Mouse (Mus musculus) c-Kit-negative CD71-positive TER-119-positive erythroid progenitor cells, embryonic 14.5 days (primary cell): ENCODE data around the gene Sec14l4.
"Not testable (repeated sequence)": the region's sequence is repeated elsewhere in the genome, so short reads cannot be mapped to it uniquely, and the experiment has no call there.

Experiments used
- DNase-seq: peaks from one replicate; pipeline ENCODE4 v3.0.0-alpha.2; 2013; ENCODE audit warnings: low read depth, low spot score

Sec14l4 gene

DNA sequence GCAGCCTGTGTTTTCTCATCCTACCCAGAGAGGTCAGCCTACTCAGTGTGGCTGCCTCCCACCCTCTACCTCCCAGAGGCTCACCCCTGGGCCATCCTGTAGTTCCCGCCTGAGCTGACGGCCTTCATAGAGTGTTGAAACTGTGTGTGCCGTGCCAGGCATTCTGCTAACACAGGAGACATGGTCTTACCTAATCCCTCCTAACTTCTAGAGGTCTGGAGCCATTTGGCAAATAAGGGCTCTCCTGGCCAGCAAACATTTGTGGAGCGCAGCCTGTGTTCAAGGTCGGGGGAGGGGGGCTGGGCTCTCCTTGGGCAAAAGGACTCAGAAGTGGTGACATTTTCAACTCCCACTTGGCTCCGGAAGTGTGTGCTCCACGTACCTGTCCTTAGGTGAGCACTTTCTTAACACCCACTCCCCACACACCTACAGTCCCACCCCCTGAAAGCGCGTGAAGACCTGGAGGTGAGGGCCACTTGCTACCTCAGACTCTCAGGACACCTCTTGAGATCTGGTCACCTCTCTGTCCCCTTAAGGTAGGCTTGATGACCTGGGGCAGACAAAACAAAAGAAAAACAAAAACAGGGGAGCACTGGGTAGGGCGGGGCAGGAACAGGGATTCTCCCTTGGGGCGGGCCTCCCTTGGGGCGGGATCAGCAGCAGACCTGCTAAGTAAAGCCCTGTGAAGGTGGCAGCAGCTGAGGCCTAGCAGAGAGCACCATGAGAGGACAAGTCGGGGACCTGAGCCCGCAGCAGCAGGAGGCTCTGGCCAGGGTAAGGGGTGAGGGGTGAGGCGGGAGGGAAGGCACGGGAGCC, at the start of gene Sec14l4:
Gene Sec14l4, plus strand, starts transcription at position 337 of the 816 bp plus-strand sequence.
- no peak for DNase-seq

- no peak for DNase-seq
Measured at GRCm38 (mm10) chr11:3981536-3981935, 49.7 kb upstream of the Sec14l4 start.

- no peak for DNase-seq
Measured at GRCm38 (mm10) chr11:3982275-3983209, 48.7 kb upstream of the Sec14l4 start.

DNA sequence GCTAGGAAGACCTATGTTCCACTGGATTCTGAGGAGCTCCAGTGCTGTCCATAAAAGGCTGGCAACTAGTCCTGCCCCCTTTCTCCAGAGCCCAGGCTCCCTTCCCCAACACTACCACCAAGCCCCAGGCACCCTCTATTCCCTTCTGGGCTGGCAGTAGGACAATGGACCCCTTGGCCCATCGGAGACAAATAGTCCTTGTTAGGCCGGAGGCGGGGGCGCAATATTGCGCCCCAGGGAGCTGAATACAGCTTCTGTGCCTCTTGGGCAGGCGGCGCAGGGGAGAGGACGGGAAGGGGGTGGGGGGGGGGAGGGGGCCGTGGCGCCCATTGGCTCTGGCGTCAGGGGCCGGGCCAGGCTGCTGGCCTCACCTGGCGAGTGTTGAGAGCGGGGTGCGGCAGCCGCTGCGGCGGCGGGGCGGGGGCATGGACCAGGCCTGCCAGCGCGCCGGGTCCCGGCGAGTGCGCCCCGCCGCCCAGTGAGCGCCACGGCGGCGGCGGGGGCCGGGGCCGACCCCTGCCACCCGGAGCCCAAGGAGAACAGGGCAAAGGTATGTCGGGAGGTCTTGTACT, 47.9 kb upstream of the Sec14l4 start, which contains the start of gene Gal3st1:
Gene Gal3st1, plus strand, starts transcription at position 346 of the 572 bp plus-strand sequence.
- no peak for DNase-seq

- DNase-seq, result no peak
Measured at GRCm38 (mm10) chr11:3983863-3984745, 47.2 kb upstream of the Sec14l4 start.

GRCm38 (mm10) chr11:3989748-3990147, 41.5 kb upstream of the Sec14l4 start:
- no peak for DNase-seq

GRCm38 (mm10) chr11:3993132-3993531, 38.1 kb upstream of the Sec14l4 start:
- DNase-seq, result no peak

DNA sequence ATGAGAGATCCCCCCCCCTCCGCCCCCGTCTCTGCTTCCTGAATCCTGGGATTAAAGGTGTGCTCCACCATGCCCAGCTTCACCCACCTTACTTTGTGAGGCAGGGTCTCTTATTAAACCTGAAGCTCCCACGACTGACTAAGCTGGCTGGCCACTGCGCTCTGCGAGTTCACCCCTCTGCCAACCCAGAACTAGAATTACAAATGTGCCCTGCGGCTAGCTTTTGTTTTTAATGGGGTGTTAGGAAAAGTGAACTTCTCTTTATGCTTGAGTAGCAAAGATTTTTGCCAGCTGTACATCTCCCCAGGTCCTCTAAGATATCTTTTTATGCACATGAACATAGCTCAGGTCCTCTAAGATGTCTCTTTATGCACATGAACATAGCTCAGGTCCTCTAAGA, 37.3 kb upstream of the Sec14l4 start:
- DNase-seq, result no peak

- DNase-seq, result no peak
Measured at GRCm38 (mm10) chr11:3995511-3995910, 35.8 kb upstream of the Sec14l4 start.

DNA sequence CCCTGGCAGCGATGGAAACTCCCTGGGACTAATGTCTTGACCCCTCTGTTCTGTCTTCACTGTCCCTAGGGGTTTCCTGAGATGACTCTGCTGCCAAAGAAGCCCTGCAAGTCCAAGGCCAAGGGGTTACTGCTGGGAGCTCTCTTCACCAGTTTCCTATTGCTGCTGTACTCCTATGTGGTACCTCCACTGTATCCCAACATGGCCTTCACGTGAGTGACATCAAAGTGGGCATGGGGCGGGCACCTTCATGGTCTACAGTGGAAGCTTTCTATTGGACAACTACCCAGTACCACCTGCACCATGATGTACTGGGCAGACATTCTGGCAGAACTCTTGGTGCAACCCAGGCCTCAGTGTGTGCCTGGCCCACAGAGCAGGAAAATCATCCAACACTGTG, 34.4 kb upstream of the Sec14l4 start:
- no peak for DNase-seq

DNA sequence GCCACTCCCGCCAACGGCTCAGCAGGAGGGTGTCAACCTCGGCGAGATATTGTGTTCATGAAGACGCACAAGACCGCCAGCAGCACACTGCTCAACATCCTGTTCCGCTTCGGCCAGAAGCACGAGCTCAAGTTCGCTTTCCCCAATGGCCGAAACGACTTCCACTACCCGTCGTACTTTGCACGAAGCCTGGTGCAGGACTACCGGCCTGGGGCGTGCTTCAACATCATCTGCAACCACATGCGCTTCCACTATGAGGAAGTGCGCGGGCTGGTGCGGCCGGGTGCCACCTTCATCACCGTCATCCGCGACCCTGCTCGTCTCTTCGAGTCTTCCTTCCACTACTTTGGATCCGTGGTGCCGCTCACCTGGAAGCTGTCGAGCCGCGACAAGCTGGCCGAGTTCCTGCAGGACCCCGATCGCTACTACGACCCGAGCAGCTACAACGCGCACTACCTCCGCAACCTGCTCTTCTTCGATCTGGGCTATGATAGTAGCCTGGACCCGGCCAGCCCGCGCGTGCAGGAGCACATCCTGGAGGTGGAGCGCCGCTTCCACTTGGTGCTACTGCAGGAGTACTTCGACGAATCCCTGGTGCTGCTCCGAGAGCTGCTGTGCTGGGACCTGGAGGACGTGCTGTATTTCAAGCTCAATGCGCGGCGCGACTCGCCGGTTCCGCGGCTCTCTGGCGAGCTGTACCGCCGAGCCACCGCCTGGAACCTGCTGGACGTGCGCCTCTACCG, 33.1 kb upstream of the Sec14l4 start:
- no peak for DNase-seq

GRCm38 (mm10) chr11:3999547-3999946, 31.7 kb upstream of the Sec14l4 start:
- DNase-seq, result no peak

DNA sequence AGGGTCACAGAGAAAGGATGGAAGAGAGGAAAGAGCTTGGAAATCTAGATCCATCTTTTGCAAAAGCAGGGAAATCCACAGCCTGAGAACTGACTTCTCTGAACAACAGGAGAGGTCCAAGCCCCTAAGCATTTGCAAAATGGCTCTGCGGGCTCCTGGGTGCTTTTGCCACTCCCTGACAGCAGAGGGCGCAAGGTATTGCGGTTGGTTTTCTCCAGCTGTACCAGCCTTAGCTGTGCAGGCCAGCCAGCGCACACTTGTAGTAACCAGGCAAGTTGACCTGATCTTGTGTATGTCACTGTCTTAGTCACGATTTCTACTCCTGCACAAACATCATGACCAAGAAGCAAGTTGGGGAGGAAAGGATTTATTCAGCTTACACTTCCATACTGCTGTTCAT, 29.7 kb upstream of the Sec14l4 start:
- DNase-seq, result peak; percentile 4

- DNase-seq, result no peak
Measured at GRCm38 (mm10) chr11:4005220-4005805, 25.9 kb upstream of the Sec14l4 start.

- no peak for DNase-seq
Measured at GRCm38 (mm10) chr11:4006462-4006861, 24.8 kb upstream of the Sec14l4 start.

GRCm38 (mm10) chr11:4012616-4013015, 18.6 kb upstream of the Sec14l4 start:
- DNase-seq, result no peak

DNA sequence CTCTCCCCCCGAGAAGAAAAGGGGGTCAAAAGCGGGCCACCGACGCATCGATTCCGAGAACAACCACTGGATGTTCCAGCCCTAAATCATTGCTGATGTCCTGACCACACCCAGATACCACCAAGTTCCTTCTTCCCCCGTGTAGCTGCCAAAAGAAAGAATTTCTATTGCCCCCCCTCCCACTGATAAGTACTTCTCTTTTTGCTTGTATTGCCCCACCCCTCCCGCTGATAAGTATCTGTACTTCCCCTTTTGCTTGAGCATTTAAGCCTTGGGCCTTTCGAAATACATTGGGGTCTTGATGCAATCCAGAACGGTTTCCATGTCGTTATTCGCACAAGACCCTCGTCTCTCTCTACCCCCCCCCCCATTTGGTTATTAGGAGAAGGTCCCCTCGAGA, 15.5 kb upstream of the Sec14l4 start:
- DNase-seq, result not testable (repeated sequence)

- not testable (repeated sequence) for DNase-seq
Measured at GRCm38 (mm10) chr11:4022111-4022510, 9.2 kb upstream of the Sec14l4 start.

DNA sequence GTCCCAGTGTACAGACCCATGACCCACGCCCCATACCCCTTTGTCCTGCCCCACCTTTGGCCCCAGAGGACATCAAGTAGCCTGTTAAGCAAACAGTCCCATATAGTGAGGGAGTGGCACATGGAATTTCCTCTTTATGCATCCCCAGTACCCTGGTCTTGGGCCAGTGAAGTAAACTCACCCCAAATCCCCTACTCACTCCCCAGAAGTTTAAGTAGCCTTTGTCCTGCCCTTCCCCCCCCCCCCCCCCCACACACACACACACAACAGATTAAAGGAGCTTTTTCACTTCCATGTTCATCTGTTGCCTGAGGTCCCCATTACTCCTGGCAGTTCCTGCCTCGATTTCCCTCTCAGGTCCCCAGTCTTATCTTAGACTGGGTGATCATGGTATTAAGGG, 7.9 kb upstream of the Sec14l4 start:
- DNase-seq, result no peak

DNA sequence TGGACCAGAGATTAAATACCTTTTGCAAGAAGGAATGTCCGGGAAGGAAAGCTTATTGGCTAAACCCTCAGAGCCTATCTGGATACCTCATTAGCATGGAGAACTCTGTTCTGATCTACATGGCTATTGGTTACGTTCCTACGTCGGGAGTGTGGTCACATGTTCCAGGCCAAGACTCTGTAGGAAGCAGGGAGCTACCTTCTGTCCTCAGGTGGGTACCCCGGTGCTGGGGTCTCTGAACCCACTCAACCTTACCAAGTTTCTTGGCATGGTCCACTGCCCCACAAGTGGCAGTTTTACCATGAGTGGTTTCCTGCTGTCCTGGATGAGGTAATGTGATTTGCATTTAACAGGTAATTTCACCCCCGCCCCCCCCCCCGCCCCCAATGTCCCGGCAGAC, 4.2 kb upstream of the Sec14l4 start:
- DNase-seq, result no peak
